Mouse (Mus musculus): ENCODE measurements around the gene Tmem220.

Tmem220 gene

GRCm38 (mm10) chr11:67024867-67025477, at the start of gene Tmem220:
Gene Tmem220, plus strand, starts transcription at chr11:67025154.
- DNase-seq = peak; percentile 91 to 92

- no peak for DNase-seq
Measured at GRCm38 (mm10) chr11:66975606-66976330, 49.2 kb upstream of the Tmem220 start.

GRCm38 (mm10) chr11:66981336-66982115, 43.4 kb upstream of the Tmem220 start:
- no peak for DNase-seq

DNA sequence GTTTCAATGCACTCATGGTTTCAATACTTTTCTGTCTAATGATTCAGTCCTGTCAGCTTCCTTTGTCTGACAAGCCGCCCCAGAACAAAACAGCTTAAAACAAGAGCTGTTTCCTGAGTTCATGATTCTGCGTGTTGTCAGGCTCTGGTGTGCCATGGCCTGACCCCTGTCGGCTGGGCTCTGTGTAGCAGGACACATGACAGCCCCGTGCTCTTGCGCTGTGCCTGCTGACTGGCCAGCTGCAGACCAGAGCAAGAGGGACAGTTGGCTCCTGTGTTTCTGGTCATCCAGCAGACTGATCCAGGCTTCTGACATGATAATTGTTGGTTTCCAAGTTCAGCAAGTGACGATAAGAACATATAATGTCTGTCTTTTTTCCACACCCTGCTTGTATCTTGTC, 42.2 kb upstream of the Tmem220 start:
- peak; percentile 31 to 35 for DNase-seq

DNA sequence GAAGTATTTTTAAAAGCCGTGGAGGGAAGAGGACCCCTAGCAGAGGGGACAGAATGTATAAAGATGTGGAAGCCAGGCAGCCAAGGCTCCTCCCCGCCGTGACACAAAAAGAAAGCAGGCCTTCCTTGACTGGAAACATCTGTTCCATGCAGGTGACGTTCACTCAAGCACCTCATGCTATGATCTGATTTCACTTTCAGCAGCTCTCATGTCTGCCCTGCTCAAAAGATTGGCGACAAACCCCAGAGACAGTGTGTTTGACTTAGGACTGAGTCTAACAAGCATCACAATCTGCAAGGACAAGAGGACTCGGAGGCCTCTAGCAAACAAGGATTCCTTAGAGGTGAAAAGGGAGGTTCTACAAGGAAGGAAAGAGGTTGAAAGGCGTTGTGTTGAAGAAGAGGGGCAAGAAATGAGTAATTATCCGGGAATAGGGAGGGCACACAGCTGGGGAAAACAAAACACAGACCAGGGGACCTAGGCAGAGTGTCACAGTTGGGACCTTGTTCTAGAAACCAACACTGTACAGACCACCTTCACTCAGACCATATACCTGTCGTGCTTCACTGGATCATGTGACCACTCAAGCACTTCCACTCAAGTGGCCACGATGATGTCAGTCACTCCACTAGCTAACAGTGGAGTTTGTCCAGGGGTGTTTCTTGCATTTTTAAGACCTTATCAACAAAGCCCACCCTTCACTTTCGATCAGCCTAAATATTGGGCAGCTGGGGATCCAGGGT, 41.4 kb upstream of the Tmem220 start:
- DNase-seq = no peak

DNA sequence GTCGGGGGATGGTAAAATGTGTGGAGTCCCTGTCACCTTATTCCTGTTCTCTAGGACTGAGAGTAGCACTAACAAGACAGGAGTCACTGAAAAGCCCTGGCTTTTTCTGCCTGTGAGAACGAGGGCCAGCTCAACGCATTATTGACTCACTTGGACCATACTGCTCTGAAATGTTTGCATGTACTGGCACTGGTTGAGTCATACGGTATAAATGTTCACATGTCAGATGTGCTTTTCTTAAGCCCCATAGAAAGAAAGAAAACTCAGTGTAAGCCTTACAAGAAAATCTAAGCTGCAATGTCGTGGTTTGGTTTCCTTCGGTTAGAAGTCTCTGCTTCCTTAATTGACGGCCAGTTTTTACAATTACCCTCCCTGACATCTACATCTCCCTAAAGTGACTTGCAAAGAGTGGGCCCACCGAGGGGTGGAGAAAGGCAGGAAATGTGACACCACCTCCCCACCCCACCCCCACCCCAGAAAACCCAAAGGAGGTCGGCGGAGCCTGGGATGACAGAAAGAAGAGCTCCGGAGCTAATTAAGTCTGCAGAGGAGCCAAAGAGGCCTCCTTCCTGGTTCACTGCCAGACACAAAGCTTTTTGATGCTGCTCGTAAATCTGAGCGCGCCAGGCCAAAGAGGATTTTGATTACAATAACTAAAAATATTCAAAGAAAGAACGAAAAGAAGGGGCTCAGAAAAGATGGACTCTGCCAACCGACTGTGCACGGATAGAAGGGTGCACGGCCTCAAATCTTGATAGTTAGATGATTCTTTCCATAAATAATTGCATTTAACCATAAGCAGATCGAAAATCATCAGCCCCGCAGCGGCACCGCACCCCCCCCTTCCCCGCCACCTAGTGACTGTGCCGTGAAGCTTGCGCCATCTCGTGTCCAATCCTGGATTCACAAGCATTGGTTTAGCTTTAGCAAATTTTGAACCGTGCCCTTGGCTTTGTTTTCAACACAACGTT, 40.5 kb upstream of the Tmem220 start:
- DNase-seq = peak; percentile 47 to 66

- DNase-seq = no peak
Measured at GRCm38 (mm10) chr11:66985136-66985702, 39.7 kb upstream of the Tmem220 start.

DNA sequence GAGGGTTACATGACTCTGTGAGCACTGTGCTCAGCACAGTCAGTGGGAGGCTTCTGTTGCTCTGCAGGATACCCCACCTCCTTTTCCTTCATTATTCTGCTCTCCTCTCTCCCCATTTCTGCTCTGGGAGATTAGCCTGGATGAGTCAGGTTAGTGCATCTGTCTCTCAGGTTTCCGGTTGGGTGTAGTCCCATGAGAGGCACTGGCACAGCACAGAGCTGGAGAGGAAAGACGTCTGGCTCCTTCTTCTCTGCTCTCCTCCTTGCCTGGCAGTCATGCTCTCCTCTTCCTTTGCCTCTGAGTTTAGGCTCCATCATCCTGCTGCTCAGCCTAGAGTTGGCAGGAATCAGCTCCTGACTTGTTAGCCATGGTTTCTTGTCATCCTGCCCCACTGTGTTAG, 32.8 kb upstream of the Tmem220 start:
- DNase-seq = no peak

DNA sequence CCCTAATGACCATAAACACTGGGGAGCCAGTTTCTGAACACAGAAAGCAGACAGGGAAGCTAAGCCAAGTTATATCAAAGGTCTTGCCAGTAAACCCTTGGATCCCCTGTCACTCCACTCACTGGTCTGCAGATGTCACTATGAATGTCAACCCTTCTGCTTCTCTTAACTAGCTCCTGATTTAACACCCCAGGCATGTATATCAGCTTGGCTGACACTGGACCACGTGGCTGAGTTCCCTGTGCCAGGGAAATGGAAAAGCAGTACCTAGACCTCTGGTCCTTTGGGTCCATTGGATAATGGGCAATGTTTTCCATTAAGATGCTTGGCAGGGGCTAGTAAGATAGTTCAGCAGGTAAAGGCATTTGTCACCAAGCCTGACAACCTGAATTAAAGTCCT, 31.3 kb upstream of the Tmem220 start:
- DNase-seq = no peak

GRCm38 (mm10) chr11:66996446-66996845, 28.5 kb upstream of the Tmem220 start:
- no peak for DNase-seq

DNA sequence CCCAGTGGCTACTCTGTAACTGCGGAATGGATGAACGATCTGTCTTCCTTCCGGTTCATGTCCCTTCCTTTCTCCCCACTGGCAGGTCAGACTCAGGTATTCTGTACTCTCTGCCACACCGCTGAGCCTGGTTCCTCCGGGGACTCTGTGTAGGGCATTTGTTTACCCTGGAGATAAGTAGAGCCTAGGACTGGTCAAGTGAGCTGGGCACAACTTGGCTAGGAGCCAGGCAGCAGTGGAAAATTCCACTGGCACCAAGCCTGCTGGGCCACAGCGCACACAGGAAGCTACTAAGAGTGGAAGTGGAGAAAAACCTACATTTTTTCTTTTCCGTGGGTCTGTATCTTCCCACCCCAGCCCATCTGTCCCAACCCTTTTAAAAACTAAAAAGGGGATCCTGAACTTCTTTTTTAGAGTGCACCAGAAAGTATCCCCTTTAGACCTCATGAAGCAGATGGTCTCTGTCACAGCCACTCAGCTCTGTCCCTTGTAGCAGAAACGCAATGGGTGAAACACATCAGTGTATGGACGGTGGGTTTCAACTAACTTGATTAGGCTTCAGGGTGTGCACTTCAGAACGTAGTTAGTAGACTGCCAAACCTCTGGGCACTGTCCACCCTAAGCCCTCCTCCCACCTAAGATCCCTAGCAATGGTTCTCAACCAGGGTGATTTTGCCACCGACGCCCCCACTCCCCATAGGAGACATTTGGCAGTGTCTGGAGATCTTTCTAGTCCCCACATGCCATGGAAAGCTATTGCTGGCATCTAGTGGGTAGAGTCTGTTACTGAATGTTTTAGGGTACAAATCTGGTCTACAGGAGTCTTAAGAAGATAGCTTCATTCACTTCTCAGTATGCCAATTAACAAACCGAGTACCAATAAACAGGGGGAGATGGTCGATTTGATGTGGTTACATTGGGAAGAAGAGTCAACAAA, 26.2 kb upstream of the Tmem220 start:
- DNase-seq = no peak

DNA sequence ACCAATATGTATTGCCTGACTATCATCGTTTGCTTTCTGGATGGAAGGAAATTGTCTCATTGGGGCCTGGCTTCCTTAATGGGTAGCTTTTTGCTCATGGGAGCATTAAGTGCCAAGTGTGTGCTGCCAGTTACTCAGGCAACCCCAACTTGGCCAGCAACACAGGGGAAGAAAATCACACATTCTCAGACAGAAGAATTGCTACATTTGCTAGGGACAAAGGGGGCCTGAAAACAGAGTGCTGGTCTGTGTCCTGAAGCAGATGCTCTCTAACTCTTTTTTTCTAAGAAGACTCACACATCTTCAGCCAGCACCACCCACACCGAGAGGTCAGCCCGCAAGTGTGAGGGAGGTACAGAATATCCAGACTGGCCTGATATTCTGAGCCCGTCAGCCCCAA, 24.3 kb upstream of the Tmem220 start:
- no peak for DNase-seq

DNA sequence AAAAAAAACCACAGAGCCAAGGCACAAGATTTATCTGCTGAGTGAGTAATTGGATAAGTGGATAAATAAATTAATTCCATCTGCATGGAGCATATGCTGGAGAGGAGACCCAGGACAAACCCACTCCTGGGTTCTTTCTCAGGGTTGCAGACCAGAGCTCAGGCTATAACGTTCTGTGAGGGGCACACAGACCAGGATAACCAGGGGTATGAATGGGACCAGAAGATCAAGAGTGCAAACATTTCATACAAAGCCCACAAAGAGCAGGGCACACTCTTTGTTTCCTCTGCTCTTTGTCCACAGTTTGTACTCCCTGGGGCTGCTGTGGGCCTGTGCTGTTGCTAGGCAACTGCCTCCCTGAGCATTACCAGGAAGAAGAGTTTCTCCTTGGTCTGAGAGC, 23.2 kb upstream of the Tmem220 start:
- DNase-seq = no peak

- no peak for DNase-seq
Measured at GRCm38 (mm10) chr11:67002911-67003310, 22.0 kb upstream of the Tmem220 start.

DNA sequence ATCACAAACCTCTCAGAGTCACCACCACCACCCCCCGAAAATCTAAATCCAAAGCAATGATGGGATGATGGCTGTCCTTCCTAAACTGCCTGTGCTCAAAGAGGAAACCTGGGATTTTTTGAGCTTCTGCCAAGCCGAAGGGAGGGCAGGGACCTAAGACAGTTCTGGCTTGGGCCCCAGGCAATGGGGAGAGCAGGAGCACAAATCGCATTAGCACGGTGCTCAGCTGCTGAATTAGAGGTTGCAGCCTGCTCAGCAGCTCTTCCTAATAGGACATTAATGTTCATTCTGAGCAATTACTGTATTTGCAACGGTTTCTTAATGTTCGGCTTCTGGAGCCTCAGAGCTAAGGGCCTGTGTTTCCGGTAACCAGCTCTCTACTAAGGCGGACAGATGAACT, 17.0 kb upstream of the Tmem220 start:
- DNase-seq = no peak

DNA sequence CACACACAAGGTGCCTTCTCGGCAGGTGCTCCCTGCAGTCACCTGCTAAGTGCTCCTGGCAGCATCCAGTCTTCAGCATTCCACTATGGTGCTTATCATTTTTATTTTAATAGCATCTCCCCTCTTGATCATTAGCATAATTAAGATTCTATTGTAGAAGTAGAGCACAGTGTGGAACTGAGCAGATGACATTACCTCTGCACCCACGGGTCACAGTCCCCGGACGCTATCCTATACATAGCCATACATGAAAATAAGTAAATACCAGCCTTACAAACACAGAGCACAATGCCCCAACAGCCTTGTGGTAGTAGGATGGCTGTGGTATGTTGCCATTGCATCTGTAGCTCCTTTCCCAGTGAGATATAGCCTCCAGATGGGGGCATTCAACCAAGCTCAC, 16.4 kb upstream of the Tmem220 start:
- no peak for DNase-seq

GRCm38 (mm10) chr11:67010430-67010829, 14.5 kb upstream of the Tmem220 start:
- no peak for DNase-seq

DNA sequence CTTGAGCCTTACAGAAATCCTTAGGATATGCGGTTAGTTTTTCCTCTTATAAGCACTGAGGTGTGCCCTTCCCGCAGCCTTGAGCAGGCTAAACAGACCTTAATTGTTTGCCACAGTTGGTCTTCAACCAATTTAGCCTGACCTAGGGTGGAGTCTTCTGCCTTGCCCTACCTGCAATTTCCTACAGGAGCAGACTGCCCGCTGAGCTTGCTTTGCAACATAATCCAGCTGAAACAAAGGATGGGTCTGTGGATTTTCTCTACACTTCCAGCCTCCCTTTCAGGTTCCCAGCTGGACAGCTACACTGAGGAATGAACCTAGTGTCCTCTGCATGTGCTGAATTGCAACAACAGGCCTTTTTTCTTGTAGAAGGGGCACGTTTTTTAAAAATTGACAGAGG, 13.3 kb upstream of the Tmem220 start:
- DNase-seq = no peak

DNA sequence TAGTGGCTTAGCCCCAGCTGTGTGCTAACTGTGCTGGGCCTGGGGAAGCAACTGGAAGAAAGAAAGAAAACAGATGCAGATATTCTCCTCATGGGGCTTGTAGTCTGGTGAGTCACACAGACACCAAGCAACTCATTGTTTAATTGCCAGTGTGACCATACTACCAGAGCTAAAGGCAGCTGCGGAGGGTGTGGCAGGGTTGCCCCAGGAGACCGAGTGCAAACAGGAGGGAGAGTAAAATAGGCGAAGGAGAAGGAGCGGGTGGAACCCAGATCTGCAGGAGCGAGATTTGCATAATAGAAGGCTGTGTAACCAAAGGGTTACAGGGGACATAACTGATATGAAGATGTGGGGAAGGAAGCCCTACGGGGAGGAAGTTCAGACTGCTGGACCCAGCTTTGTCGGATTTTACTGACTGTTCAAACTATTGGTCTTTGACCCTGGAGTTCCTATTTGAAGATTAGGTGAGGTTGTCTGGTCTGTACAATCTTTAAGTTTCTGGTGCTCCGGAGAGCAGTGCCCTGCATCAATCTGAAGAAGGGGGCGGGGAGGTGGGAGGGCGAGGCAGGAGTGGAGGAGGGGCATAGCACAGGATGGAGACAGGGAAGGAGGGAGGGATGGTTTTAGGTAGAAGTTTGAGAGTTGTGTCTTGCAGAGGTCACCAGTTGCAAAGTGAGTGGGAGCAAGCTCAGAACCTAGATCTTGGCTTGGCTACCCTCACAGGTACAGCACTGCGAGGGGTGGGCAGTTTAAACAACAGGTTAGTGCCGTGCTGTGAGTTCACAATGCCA, 7.0 kb upstream of the Tmem220 start:
- DNase-seq = no peak

All from thymus, postnatal 36 days (tissue).